Mouse (Mus musculus) small intestine, adult 2 months (tissue): ENCODE results near the gene Trim33. TPM values are rescaled to one million over a fixed set of nuclear protein-coding genes. Genes with fewer than 3 reads are reported as not detected.
A peak's percentile ranks its signal among the peaks of the same experiment; 100 is the strongest.

Experiments used
- H3K27ac ChIP-seq: fragments of 200-500 bp; 2 replicates; pipeline ENCODE4 v1.5.1; 2012; ENCODE audit warnings: low read depth, low read length, control low read depth, inconsistent platforms; ENCODE audit not compliant: insufficient read depth
- H3K27me3 ChIP-seq: fragments of 200-500 bp; 2 replicates; pipeline ENCODE4 v1.6.1; 2012; ENCODE audit warnings: mild to moderate bottlenecking, moderate library complexity, low read length, inconsistent platforms; ENCODE audit not compliant: control insufficient read depth, insufficient read depth
- H3K36me3 ChIP-seq: fragments of 200-500 bp; 2 replicates; pipeline ENCODE4 v1.6.1; 2012; ENCODE audit warnings: mild to moderate bottlenecking, low read length, control low read depth, inconsistent platforms; ENCODE audit not compliant: control insufficient read depth, insufficient read depth
- H3K4me1 ChIP-seq: fragments of 200-500 bp; 2 replicates; pipeline ENCODE4 v1.6.1; 2012; ENCODE audit warnings: low read length, inconsistent platforms, mixed read lengths; ENCODE audit not compliant: control insufficient read depth, insufficient read depth, insufficient read length
- H3K4me3 ChIP-seq: fragments of 200-500 bp; 2 replicates; pipeline ENCODE4 v1.5.1; 2012; ENCODE audit warnings: low read depth, mild to moderate bottlenecking, control low read depth, inconsistent platforms, low read length, moderate library complexity
- CTCF ChIP-seq: fragments of 200-500 bp; IDR thresholded peaks from 2 replicates; pipeline ENCODE4 v1.5.1; 2012; ENCODE audit warnings: low read depth, mild to moderate bottlenecking, control low read depth, inconsistent platforms, low read length, moderate library complexity, mixed read lengths; ENCODE audit not compliant: insufficient replicate concordance, insufficient read length; ENCODE audit errors: extremely low read depth
- POLR2A ChIP-seq: fragments of 200-500 bp; IDR thresholded peaks from 2 replicates; pipeline ENCODE4 v1.6.1; 2012; ENCODE audit warnings: low read depth, mild to moderate bottlenecking, control low read depth, inconsistent platforms, low read length, moderate library complexity
- WGBS: fragments of 180-500 bp; shearing (Covaris S2); methylation state at CpG from one replicate; pipeline ENCODE4 v1.1.7; 2018; 5-methylcytosine and 5-hydroxymethylcytosine counted together
- polyA plus RNA-seq: library from polyadenylated mRNA; depleted of rRNA; stranded (reverse); fragments of >200 nt; gene quantifications from 2 replicates; pipeline ENCODE4 v1.2.3, GENCODE M21; 2012

The Trim33 gene
- polyA plus RNA-seq, 1 experiment, result 4.7 TPM

- no peak for TF ChIP-seq CTCF
- H3K27me3 ChIP-seq, result no peaks in the 10 kb centered on the region
- no peak overlapping the region for H3K27ac ChIP-seq
- H3K4me3 ChIP-seq, result no peak overlapping the region
- H3K36me3 ChIP-seq, result no peaks in the 10 kb centered on the region
- H3K4me1 ChIP-seq, result no peaks in the 10 kb centered on the region
- 89% methylated on average over 8 of the region's 8 CpGs for WGBS
Observed at GRCm38 (mm10) chr3:103380814-103381213, 101.7 kb downstream of the Trim33 start.

GRCm38 (mm10) chr3:103381441-103381840, 102.3 kb downstream of the Trim33 start:
- H3K27me3 ChIP-seq, result no peaks in the 10 kb centered on the region
- H3K27ac ChIP-seq, result no peak overlapping the region
- H3K36me3 ChIP-seq, result no peaks in the 10 kb centered on the region
- H3K4me3 ChIP-seq, result no peak overlapping the region
- H3K4me1 ChIP-seq, result no peaks in the 10 kb centered on the region
- no peak for TF ChIP-seq POLR2A
- no peak for TF ChIP-seq CTCF
- WGBS, result 95% methylated on average over 6 of the region's 6 CpGs

GRCm38 (mm10) chr3:103382872-103383567, 103.9 kb downstream of the Trim33 start:
- TF ChIP-seq POLR2A (no peak), CTCF (peak; percentile 100)
- H3K27ac ChIP-seq, result no peak overlapping the region
- 18% methylated on average over 17 of the region's 17 CpGs for WGBS
- no peaks in the 10 kb centered on the region for H3K4me1 ChIP-seq
- no peaks in the 10 kb centered on the region for H3K27me3 ChIP-seq
- H3K36me3 ChIP-seq, result no peaks in the 10 kb centered on the region
- H3K4me3 ChIP-seq, result no peak overlapping the region

GRCm38 (mm10) chr3:103384486-103384885, 105.4 kb downstream of the Trim33 start:
- H3K4me3 ChIP-seq, result no peak overlapping the region
- no peaks in the 10 kb centered on the region for H3K4me1 ChIP-seq
- TF ChIP-seq POLR2A, result no peak
- no peak for TF ChIP-seq CTCF
- no peaks in the 10 kb centered on the region for H3K27me3 ChIP-seq
- no peaks in the 10 kb centered on the region for H3K36me3 ChIP-seq
- 89% methylated on average over 7 of the region's 7 CpGs for WGBS
- no peak overlapping the region for H3K27ac ChIP-seq

- TF ChIP-seq POLR2A (no peak), CTCF (no peak)
- Histone ChIP-seq H3K4me1 (no peaks in the 10 kb centered on the region), H3K4me3 (no peak overlapping the region), H3K36me3 (no peaks in the 10 kb centered on the region), H3K27me3 (no peaks in the 10 kb centered on the region), H3K27ac (0 out of 2 replicates have a peak overlapping the region, but pooled peaks have one; percentile 29)
- 59% methylated on average over 5 of the region's 5 CpGs for WGBS
Observed at GRCm38 (mm10) chr3:103384949-103385348, 105.9 kb downstream of the Trim33 start.

GRCm38 (mm10) chr3:103385383-103386291, 106.5 kb downstream of the Trim33 start:
- Histone ChIP-seq H3K27ac (0 out of 2 replicates have a peak overlapping the region, but pooled peaks have one; percentile 29), H3K27me3 (no peaks in the 10 kb centered on the region), H3K4me1 (no peaks in the 10 kb centered on the region), H3K36me3 (no peaks in the 10 kb centered on the region), H3K4me3 (no peak overlapping the region)
- TF ChIP-seq CTCF, result no peak
- TF ChIP-seq POLR2A, result no peak
- 81% methylated on average over 5 of the region's 5 CpGs for WGBS

GRCm38 (mm10) chr3:103386292-103387031, 107.4 kb downstream of the Trim33 start:
- 55% methylated on average over 16 of the region's 16 CpGs for whole genome bisulfite sequencing
- no peak overlapping the region for H3K27ac ChIP-seq
- H3K4me1 ChIP-seq, result no peaks in the 10 kb centered on the region
- no peaks in the 10 kb centered on the region for H3K27me3 ChIP-seq
- H3K4me3 ChIP-seq, result no peak overlapping the region
- no peak for TF ChIP-seq CTCF
- no peak for TF ChIP-seq POLR2A
- H3K36me3 ChIP-seq, result no peaks in the 10 kb centered on the region
